Mouse (Mus musculus) olfactory bulb, adult 2 months (tissue): ENCODE data around the gene Cpox.

Experiments used
- CTCF ChIP-seq: fragments of 200-500 bp; IDR thresholded peaks from 2 replicates; pipeline ENCODE4 v1.5.1; 2012; ENCODE audit warnings: low read depth, mild to moderate bottlenecking, low read length, moderate library complexity; ENCODE audit not compliant: insufficient read depth
- POLR2A ChIP-seq: fragments of 200-500 bp; IDR thresholded peaks from 2 replicates; pipeline ENCODE4 v1.6.1; 2012; ENCODE audit warnings: mild to moderate bottlenecking, low read depth, low read length, moderate library complexity; ENCODE audit not compliant: insufficient read depth

- TF ChIP-seq CTCF (no peak), POLR2A (no peak)
These were observed 34.2 kb upstream of the Cpox start for GRCm38 (mm10) chr16:58635866-58636265.
